Mouse (Mus musculus) heart, adult 2 months (tissue): Measurements from ENCODE around the gene Oas1c.

Experiments used
- CTCF ChIP-seq: fragments of 200-600 bp; IDR thresholded peaks from 2 replicates; pipeline ENCODE4 v1.8.1; 2022; ENCODE audit warnings: antibody characterized with exemption, mild to moderate bottlenecking, moderate library complexity
- POLR2A ChIP-seq: fragments of 200-500 bp; IDR thresholded peaks from 2 replicates; pipeline ENCODE4 v1.6.1; 2011; ENCODE audit warnings: mild to moderate bottlenecking, low read depth, low read length, control low read depth; ENCODE audit not compliant: insufficient read depth

DNA sequence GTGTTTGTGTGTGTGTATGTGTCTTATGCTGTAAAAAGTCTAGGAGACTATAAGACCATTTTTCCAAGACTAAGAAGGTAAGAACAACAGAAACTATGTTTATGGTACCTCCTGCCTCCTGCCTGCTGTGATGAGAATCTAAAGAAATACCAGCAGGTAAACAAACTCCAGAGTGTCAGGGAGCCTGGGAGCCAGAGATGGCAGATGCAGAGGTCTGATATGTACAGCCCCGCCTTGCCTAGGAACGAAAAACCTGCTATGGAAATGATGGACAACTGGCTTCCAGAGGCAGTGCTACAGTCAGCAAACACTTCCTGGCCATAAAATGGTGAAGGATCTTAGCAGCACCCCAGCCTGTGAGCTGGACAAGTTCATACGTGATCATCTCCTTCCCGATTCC, 34.8 kb upstream of the Oas1c start, which contains the start of gene Oas1f:
- no peak for TF ChIP-seq CTCF
- TF ChIP-seq POLR2A, result no peak
